Mouse (Mus musculus): ENCODE results near the gene Ackr3.

The Ackr3 gene

GRCm38 (mm10) chr1:90258253-90258887 is 54.6 kb downstream of the Ackr3 start:
- DNase-seq (ENCODE audit: low read depth, low spot score): no peak

- DNase-seq (ENCODE audit: low read depth, low spot score): no peak
Observed at GRCm38 (mm10) chr1:90260704-90261581, 57.2 kb downstream of the Ackr3 start.

GRCm38 (mm10) chr1:90262380-90262779 is 58.6 kb downstream of the Ackr3 start:
- no peak for DNase-seq (ENCODE audit: low read depth, low spot score)

Measured in CD4-positive, CD25-positive, alpha-beta regulatory T cell, adult 2 months (primary cell).